Mouse (Mus musculus): ENCODE measurements around the gene Masp2.

Masp2 gene

DNA sequence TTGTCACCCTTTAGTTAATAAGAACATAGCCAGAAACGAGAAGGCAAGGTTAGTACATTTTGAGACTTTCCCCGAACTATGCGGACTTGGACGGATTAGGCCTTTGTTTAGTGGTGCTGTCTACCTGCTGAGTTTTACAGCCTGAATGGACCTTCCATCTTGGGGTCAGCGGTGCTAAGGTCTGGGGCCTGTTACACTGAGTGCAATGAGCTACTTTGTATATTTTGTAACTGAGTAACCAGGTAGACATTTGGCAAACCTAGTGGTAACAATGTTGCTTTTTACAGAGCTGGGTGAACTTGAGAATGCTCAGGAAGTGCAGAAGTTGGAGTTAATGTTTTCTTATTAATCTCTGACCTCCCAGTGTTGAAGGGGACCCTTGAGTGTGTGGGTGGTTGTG lies 38.8 kb downstream of the Masp2 start:
- DNase-seq = no peak

- no peak for DNase-seq
Measured at GRCm38 (mm10) chr4:148643291-148644156, 41.2 kb downstream of the Masp2 start, which contains the start of gene Gm572. Gene Gm572, plus strand, starts transcription at chr4:148643317.

GRCm38 (mm10) chr4:148644157-148644511 lies 41.8 kb downstream of the Masp2 start:
- DNase-seq = peak; percentile 56

- DNase-seq = no peak
Measured at GRCm38 (mm10) chr4:148644926-148645325, 42.6 kb downstream of the Masp2 start.

DNA sequence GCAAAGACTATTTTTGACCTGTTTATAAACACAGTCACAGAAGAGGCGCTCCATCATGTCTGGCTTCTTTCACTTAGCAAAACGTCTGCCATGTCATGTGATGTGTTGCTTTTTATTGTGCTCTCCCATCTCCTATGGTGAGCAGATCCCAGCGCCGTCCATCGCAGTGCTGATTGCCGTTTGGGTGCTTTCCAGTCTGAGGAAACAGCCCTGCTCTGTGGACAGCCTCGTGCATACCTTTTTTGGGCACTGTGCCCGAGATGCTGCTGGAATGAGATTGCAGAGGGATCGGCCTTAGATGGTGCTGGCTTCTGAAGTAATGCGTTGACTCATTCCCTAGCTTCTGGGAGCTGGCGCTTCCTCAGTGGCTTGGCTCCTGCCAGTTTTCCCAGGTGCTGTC lies 44.3 kb downstream of the Masp2 start:
- peak; percentile 66 for DNase-seq

DNA sequence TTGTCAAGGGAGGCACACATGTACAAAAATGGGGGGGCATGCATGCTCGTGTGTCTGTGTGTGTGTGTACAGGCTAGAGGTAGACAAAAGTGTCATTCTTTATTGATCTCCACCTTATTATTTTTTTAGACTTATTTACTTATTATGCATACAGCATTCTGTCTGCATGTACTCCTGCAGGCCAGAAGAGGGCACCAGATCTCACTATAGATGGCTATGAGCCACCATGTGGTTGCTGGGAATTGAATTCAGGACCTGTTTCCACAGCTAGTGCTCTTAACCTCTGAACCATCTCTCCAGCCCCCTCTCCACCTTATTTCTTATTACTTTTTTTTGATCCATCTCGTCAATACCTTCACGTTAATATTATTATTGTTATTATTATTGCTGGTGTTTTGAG lies 47.0 kb downstream of the Masp2 start:
- DNase-seq = no peak

GRCm38 (mm10) chr4:148651045-148651444 lies 48.7 kb downstream of the Masp2 start:
- peak; percentile 82 for DNase-seq

- DNase-seq = no peak
Measured at GRCm38 (mm10) chr4:148654701-148655398, 52.5 kb downstream of the Masp2 start.

GRCm38 (mm10) chr4:148656691-148657258 lies 54.4 kb downstream of the Masp2 start:
- DNase-seq = no peak

DNA sequence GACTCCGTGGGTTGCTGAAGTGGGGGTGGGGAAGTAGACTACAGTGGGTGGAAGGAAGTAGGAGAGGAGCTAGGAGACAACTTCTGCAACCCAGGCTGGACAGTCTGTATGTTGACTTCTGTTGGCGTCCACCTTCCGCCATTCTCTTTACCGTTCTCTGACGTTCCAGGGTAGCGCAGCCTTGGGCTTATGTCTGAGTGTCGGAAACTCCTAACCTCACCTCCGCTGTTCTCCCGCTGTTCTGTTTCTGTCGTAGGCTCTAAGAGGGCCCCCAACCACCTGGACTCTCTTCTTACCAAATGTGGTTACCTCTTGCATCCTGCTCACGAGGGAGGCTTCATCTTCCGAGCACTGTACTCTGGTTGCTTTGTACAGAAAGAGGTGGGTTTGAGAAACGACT lies 55.4 kb downstream of the Masp2 start:
- DNase-seq = no peak

GRCm38 (mm10) chr4:148660174-148660573 lies 57.8 kb downstream of the Masp2 start:
- no peak for DNase-seq

GRCm38 (mm10) chr4:148662168-148662965 lies 60.0 kb downstream of the Masp2 start:
- DNase-seq = peak; percentile 38

GRCm38 (mm10) chr4:148663326-148663725 lies 61.0 kb downstream of the Masp2 start:
- DNase-seq = no peak

- no peak for DNase-seq
Measured at GRCm38 (mm10) chr4:148664021-148664420, 61.7 kb downstream of the Masp2 start.
